Mouse (Mus musculus) left cerebral cortex, postnatal 36 days (tissue): ENCODE data around the gene Tead2. TPM values are rescaled to one million over a fixed set of nuclear protein-coding genes. Genes with fewer than 3 reads are reported as not detected.
"Not testable (repeated sequence)": the region's sequence is repeated elsewhere in the genome, so short reads cannot be mapped to it uniquely, and the experiment has no call there.

Experiments
- DNase-seq, 2 experiments: peaks; one replicate each; pipeline ENCODE4 v3.0.0; 2021 to 2022; ENCODE audit warnings: low spot score in 2 of 2, mixed read lengths in 1 of 2
- intact Hi-C: fragments of 180-260 bp; cut with DNase I; formaldehyde crosslinking; loops from one replicate; pipeline ENCODE4 v1.15.1; 2025
- total RNA-seq, 2 experiments: library from RNA; stranded (reverse); gene quantifications; 2 replicates each; pipeline ENCODE4 v1.2.3; 2021

The Tead2 gene
- 1 to 10 TPM; 3.9 to 5.6 TPM for total RNA-seq

GRCm38 (mm10) chr7:45215673-45216441 is at the start of gene Tead2:
Gene Tead2 (plus strand): TSS chr7:45215753.
- intact Hi-C loops, result no loop called here
- DNase-seq, result no peak

GRCm38 (mm10) chr7:45166950-45167401 is 48.6 kb upstream of the Tead2 start:
- DNase-seq, result peak; percentile 61 to 78
- intact Hi-C loops, result loop anchor here (2.0 kb wide), 1 partner anchor 66 kb away; no protein-coding TSS in a partner anchor

- intact Hi-C loops, result loop anchor here (2.0 kb wide), 1 partner anchor 65 kb away; no protein-coding TSS in a partner anchor
Observed at GRCm38 (mm10) chr7:45167761-45168445, 47.6 kb upstream of the Tead2 start.

GRCm38 (mm10) chr7:45168656-45169055 is 46.9 kb upstream of the Tead2 start:
- intact Hi-C loops, result no loop called here
- peak in 1 of 2 experiments; percentile 23 for DNase-seq

More at GRCm38 (mm10) chr7:45167761-45168445, 47.6 kb upstream of the Tead2 start:
- peak; percentile 61 to 74 for DNase-seq

- DNase-seq, result peak in 1 of 2 experiments; percentile 40
- intact Hi-C loops, result no loop called here
Observed at GRCm38 (mm10) chr7:45169495-45169894, 46.1 kb upstream of the Tead2 start.

GRCm38 (mm10) chr7:45172974-45173373 is 42.6 kb upstream of the Tead2 start:
- peak in 1 of 2 experiments; percentile 27 for DNase-seq
- intact Hi-C loops, result no loop called here

- intact Hi-C loops, result not testable (repeated sequence)
Observed at GRCm38 (mm10) chr7:45173772-45174171, 41.8 kb upstream of the Tead2 start.

GRCm38 (mm10) chr7:45174567-45175280 is 40.8 kb upstream of the Tead2 start:
- peak in 1 of 2 experiments; percentile 38 for DNase-seq
- intact Hi-C loops, result no loop called here

More at GRCm38 (mm10) chr7:45173772-45174171, 41.8 kb upstream of the Tead2 start:
- not testable (repeated sequence) for DNase-seq

- no peak for DNase-seq
- intact Hi-C loops, result no loop called here
Observed at GRCm38 (mm10) chr7:45175398-45175797, 40.2 kb upstream of the Tead2 start.

- DNase-seq, result peak in 1 of 2 experiments; percentile 19
- intact Hi-C loops, result no loop called here
Observed at GRCm38 (mm10) chr7:45175929-45176328, 39.6 kb upstream of the Tead2 start.

- intact Hi-C loops, result no loop called here
- peak in 1 of 2 experiments; percentile 43 for DNase-seq
Observed at GRCm38 (mm10) chr7:45176356-45176755, 39.2 kb upstream of the Tead2 start.

- intact Hi-C loops, result no loop called here
- DNase-seq, result no peak
Observed at GRCm38 (mm10) chr7:45178550-45178949, 37.0 kb upstream of the Tead2 start.

GRCm38 (mm10) chr7:45179469-45179868 is 36.1 kb upstream of the Tead2 start, which contains the start of gene Gfy:
Gene Gfy (minus strand): TSS chr7:45179569.
- intact Hi-C loops, result no loop called here
- no peak for DNase-seq

GRCm38 (mm10) chr7:45180896-45181477 is 34.6 kb upstream of the Tead2 start, which contains the start of gene Pth2:
Gene Pth2 (plus strand): TSS chr7:45180995.
- DNase-seq, result no peak
- intact Hi-C loops, result no loop called here

- intact Hi-C loops, result no loop called here
Observed at GRCm38 (mm10) chr7:45181540-45181939, 34.0 kb upstream of the Tead2 start.

GRCm38 (mm10) chr7:45182199-45182601 is 33.4 kb upstream of the Tead2 start:
- intact Hi-C loops, result no loop called here
- DNase-seq, result peak; percentile 84 to 85

More at GRCm38 (mm10) chr7:45181540-45181939, 34.0 kb upstream of the Tead2 start:
- no peak for DNase-seq

GRCm38 (mm10) chr7:45182606-45183005 is 32.9 kb upstream of the Tead2 start:
- DNase-seq, result no peak
- intact Hi-C loops, result no loop called here

GRCm38 (mm10) chr7:45183672-45184071 is 31.9 kb upstream of the Tead2 start:
- DNase-seq, result no peak
- intact Hi-C loops, result no loop called here

GRCm38 (mm10) chr7:45185921-45186320 is 29.6 kb upstream of the Tead2 start:
- no peak for DNase-seq
- intact Hi-C loops, result no loop called here
